Mouse (Mus musculus): ENCODE data around the gene Akr1b10. TPM values are rescaled to one million over a fixed set of nuclear protein-coding genes. Genes with fewer than 3 reads are reported as not detected.

Gene Akr1b10
- polyA plus RNA-seq, 1 experiment from 2014 or later = 11.0 TPM

DNA sequence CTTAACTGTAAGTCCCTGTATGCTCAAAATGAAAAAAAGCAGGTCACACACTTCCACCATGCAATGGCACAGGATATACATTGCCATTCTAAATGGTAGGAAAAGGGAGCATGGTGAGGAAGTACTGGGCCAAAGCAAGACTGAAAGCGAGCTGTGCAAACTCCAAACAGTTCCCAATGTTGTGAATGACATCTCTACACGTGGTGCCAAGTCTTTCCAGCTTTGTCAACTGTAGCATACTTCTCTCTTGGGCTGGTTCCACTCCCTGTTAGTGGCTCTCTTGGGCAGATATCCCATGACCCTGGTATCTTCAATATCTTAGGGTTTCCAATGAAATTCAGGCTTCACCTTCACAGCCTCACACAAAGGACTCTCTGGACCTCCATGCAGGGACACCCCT is 55.0 kb downstream of the Akr1b10 start:
- H3K36me3 ChIP-seq (replicated peaks) = no peaks in the 10 kb centered on the region
- H3K4me3 ChIP-seq = no peak overlapping the region
- H3K27ac ChIP-seq = no peak overlapping the region
- no peak for DNase-seq (ENCODE audit: extremely low spot score, low spot score)
- no peaks in the 10 kb centered on the region for H3K27me3 ChIP-seq (ENCODE audit: poor library complexity, severe bottlenecking)
- H3K9me3 ChIP-seq = no peaks in the 10 kb centered on the region
- H3K4me1 ChIP-seq = peaks cover 8% of the 10 kb centered on the region
- WGBS = 76% methylated on average over 2 of the region's 2 CpGs

DNA sequence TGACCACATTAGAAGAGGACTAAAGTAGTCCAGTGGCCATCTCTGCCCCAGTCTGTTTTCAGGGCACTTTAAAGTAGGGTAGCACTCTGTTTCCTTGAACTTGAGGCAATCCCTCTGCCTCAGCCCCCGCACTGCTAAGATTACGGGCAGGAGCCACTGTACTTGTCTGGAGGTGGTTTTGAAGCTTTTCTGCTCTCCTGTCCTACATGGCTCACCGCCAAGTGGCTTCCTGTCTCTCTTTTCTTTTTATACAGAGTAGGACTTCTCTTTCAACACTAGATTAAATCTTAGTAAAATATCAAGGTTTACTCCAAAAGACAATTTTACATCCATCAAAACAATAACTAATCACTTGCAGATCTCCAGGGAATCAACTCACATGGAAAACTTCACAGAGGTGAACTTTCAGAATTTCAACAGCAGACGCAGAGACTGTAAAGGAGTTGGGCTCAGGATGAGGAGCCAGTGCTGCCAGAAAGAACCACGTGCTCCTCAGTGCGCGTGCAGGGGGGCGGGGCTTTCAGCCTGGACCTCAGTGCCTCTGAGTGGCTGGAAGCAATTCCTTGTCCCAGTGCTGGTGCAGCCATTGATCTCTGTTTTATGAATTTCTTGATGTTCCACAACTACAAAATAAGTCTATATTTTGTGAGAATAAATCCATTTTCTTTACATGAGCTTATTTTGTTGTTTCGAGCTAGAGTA is 57.7 kb downstream of the Akr1b10 start:
- Histone ChIP-seq H3K4me1 (peaks cover 5% of the 10 kb centered on the region), H3K27ac (no peak overlapping the region), H3K27me3 (ENCODE audit: poor library complexity, severe bottlenecking) (no peaks in the 10 kb centered on the region), H3K4me3 (no peak overlapping the region), H3K36me3 (replicated peaks) (no peaks in the 10 kb centered on the region), H3K9me3 (no peaks in the 10 kb centered on the region)
- WGBS = 70% methylated on average over 9 of the region's 9 CpGs
- no peak for DNase-seq (ENCODE audit: extremely low spot score, low spot score)

DNA sequence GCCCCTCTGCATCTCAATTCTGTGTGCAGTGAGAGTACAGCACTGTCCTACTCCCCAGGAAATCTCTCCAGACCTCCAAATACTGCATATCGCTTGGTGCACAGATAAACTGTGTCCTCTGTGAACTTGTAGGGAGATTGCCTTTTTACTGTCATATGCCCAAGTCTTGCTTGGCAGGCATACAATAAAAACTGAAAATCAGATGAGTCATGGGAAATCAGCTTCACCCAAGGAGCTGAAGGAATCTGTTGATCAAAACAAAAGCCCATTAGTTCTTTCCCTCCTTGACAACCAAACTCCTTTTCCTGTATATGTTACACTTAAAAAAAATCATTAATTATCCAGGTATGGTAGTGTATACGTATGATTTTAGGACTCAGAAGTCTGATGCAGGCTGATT is 59.8 kb downstream of the Akr1b10 start:
- no peaks in the 10 kb centered on the region for H3K36me3 ChIP-seq (replicated peaks)
- no peaks in the 10 kb centered on the region for H3K9me3 ChIP-seq
- H3K27me3 ChIP-seq (ENCODE audit: poor library complexity, severe bottlenecking) = no peaks in the 10 kb centered on the region
- no peaks in the 10 kb centered on the region for H3K4me1 ChIP-seq
- no peak for DNase-seq (ENCODE audit: extremely low spot score, low spot score)
- H3K4me3 ChIP-seq = no peak overlapping the region
- H3K27ac ChIP-seq = no peak overlapping the region
- 91% methylated on average over 2 of the region's 2 CpGs for WGBS

Other genes with a start within 250 kb of the Akr1b10 start
- 41.7 and 47.5 TPM in 2 replicates for gene Slc35b4, start 207.1 kb upstream of the Akr1b10 start, polyA plus RNA-seq (2016; fragmentation: Nextera tagmentation; extraction: Ambion mirVana)
- gene Akr1b3, start 66.7 kb upstream of the Akr1b10 start, polyA plus RNA-seq (2016; fragmentation: Nextera tagmentation; extraction: Ambion mirVana) = 258 and 262 TPM in 2 replicates
- 12.8 and 14.2 TPM in 2 replicates for gene Akr1b8, start 30.1 kb upstream of the Akr1b10 start, polyA plus RNA-seq (2016; fragmentation: Nextera tagmentation; extraction: Ambion mirVana)
- 0.11 TPM in 1 of 2 replicates, not detected in the other for gene Akr1b7, start 28.1 kb downstream of the Akr1b10 start, polyA plus RNA-seq (2016; fragmentation: Nextera tagmentation; extraction: Ambion mirVana)
- gene Bpgm, start 92.0 kb downstream of the Akr1b10 start, polyA plus RNA-seq (2016; fragmentation: Nextera tagmentation; extraction: Ambion mirVana) = 54.6 and 68.6 TPM in 2 replicates
- gene Cald1, start 214.3 kb downstream of the Akr1b10 start, polyA plus RNA-seq (2016; fragmentation: Nextera tagmentation; extraction: Ambion mirVana) = 135 and 143 TPM in 2 replicates

Measured in forebrain, embryonic 10.5 days (tissue).